Mouse (Mus musculus) brain, adult 2 months (tissue): ENCODE results near the gene Socs2.

ENCODE experiments used
- DNase-seq: peaks from one replicate; pipeline ENCODE4 v3.0.0; 2011; ENCODE audit warnings: low read depth, low spot score

The Socs2 gene

GRCm38 (mm10) chr10:95420284-95420683, 3.3 kb upstream of the Socs2 start:
- DNase-seq = no peak

- DNase-seq = no peak
These were observed 2.7 kb upstream of the Socs2 start for GRCm38 (mm10) chr10:95419726-95420125.

GRCm38 (mm10) chr10:95418631-95419030, 1.7 kb upstream of the Socs2 start:
- DNase-seq = no peak

GRCm38 (mm10) chr10:95417496-95418236, 686 bp upstream of the Socs2 start:
- peak; percentile 77 for DNase-seq

- DNase-seq = no peak
These were observed 657 bp downstream of the Socs2 start for GRCm38 (mm10) chr10:95416361-95416684.

- peak; percentile 66 for DNase-seq
These were observed 1.2 kb downstream of the Socs2 start for GRCm38 (mm10) chr10:95415533-95416360.

GRCm38 (mm10) chr10:95415159-95415532, 1.8 kb downstream of the Socs2 start:
- DNase-seq = no peak

GRCm38 (mm10) chr10:95414316-95415158, 2.4 kb downstream of the Socs2 start:
- DNase-seq = peak; percentile 63

- no peak for DNase-seq
These were observed 5.8 kb downstream of the Socs2 start for GRCm38 (mm10) chr10:95411139-95411538.

GRCm38 (mm10) chr10:95410709-95411108, 6.3 kb downstream of the Socs2 start:
- DNase-seq = no peak

GRCm38 (mm10) chr10:95410209-95410608, 6.8 kb downstream of the Socs2 start:
- no peak for DNase-seq

- DNase-seq = no peak
These were observed 7.8 kb downstream of the Socs2 start for GRCm38 (mm10) chr10:95409149-95409548.

GRCm38 (mm10) chr10:95408487-95408886, 8.5 kb downstream of the Socs2 start:
- DNase-seq = no peak

- no peak for DNase-seq
These were observed 9.3 kb downstream of the Socs2 start for GRCm38 (mm10) chr10:95407541-95408160.

GRCm38 (mm10) chr10:95404774-95405173, 12.2 kb downstream of the Socs2 start:
- DNase-seq = no peak

GRCm38 (mm10) chr10:95399689-95400354, 17.2 kb downstream of the Socs2 start:
- DNase-seq = no peak

- DNase-seq = no peak
These were observed 18.5 kb downstream of the Socs2 start for GRCm38 (mm10) chr10:95398489-95398888.

- DNase-seq = no peak
These were observed 19.7 kb downstream of the Socs2 start for GRCm38 (mm10) chr10:95397191-95397835.

GRCm38 (mm10) chr10:95396356-95396755, 20.6 kb downstream of the Socs2 start:
- no peak for DNase-seq
